Mouse (Mus musculus) G1E (cell line): Measurements from ENCODE around the gene Cdkn2c. TPM values are rescaled to one million over a fixed set of nuclear protein-coding genes. Genes with fewer than 3 reads are reported as not detected.

Source experiments
- ATAC-seq: 2 replicates; pipeline ENCODE4 v1.8.0; 2016; ENCODE audit warnings: mild to moderate bottlenecking; ENCODE audit not compliant: insufficient number of reproducible peaks, poor library complexity, low FRiP score, severe bottlenecking; ENCODE audit errors: extremely low read depth
- DNase-seq: peaks from one replicate; pipeline ENCODE4 v3.0.0; 2012; ENCODE audit warnings: low spot score
- H3K27me3 ChIP-seq: 2 replicates; pipeline ENCODE4 v1.6.1; 2012; ENCODE audit warnings: mild to moderate bottlenecking, low read length, inconsistent platforms; ENCODE audit not compliant: insufficient read depth
- H3K36me3 ChIP-seq: replicated peaks from 2 replicates; pipeline ENCODE3; 2012; ENCODE audit warnings: mild to moderate bottlenecking, inconsistent platforms
- H3K4me1 ChIP-seq: 2 replicates; pipeline ENCODE4 v1.6.1; 2012; ENCODE audit warnings: low read depth, low read length, inconsistent platforms, mixed read lengths; ENCODE audit not compliant: insufficient read depth
- H3K4me3 ChIP-seq: 2 replicates; pipeline ENCODE4 v1.5.1; 2012; ENCODE audit warnings: low read depth, mild to moderate bottlenecking, inconsistent platforms, low read length, moderate library complexity, mixed read lengths
- H3K9me3 ChIP-seq: replicated peaks from 2 replicates; pipeline ENCODE4 v1.6.1; 2012; ENCODE audit warnings: inconsistent platforms
- CTCF ChIP-seq: IDR thresholded peaks from 2 replicates; pipeline ENCODE4 v1.5.1; 2012; ENCODE audit warnings: low read depth, low read length, inconsistent platforms, mixed read lengths
- GATA1 ChIP-seq: IDR thresholded peaks from 2 replicates; pipeline ENCODE4 v1.6.1; 2012; ENCODE audit warnings: borderline replicate concordance, low read length, inconsistent platforms, mixed read lengths
- GATA2 ChIP-seq: IDR thresholded peaks from 2 replicates; pipeline ENCODE4 v1.6.1; 2012; ENCODE audit warnings: low read depth, low read length, inconsistent platforms, borderline replicate concordance
- POLR2AphosphoS5 ChIP-seq: IDR thresholded peaks from 2 replicates; pipeline ENCODE4 v1.6.1; 2012; ENCODE audit warnings: low read depth, low read length, inconsistent platforms; ENCODE audit not compliant: insufficient replicate concordance
- TAL1 ChIP-seq: conservative IDR thresholded peaks from 2 replicates; pipeline ENCODE4 v1.6.1; 2012; ENCODE audit warnings: low read depth, low read length, inconsistent platforms, mixed read lengths
- polyA plus RNA-seq: library from polyadenylated mRNA; stranded (reverse); fragments of >175 nt; gene quantifications from 2 replicates; pipeline ENCODE4 v1.2.3, GENCODE M21; 2012
- total RNA-seq, 2 experiments: library from RNA; stranded (forward) in 1 of 2; stranded (reverse) in 1 of 2; fragments of 200-1000 nt in 1 of 2; fragments of >200 nt in 1 of 2; fragmentation: Nextera tagmentation in 1 of 2; gene quantifications; 2 replicates each; pipeline ENCODE4 v1.2.3; 2014 to 2017

Cdkn2c gene
- total and polyA plus RNA-seq, 3 experiments, result 38.8 to 86.7 (median 53.6) TPM

DNA sequence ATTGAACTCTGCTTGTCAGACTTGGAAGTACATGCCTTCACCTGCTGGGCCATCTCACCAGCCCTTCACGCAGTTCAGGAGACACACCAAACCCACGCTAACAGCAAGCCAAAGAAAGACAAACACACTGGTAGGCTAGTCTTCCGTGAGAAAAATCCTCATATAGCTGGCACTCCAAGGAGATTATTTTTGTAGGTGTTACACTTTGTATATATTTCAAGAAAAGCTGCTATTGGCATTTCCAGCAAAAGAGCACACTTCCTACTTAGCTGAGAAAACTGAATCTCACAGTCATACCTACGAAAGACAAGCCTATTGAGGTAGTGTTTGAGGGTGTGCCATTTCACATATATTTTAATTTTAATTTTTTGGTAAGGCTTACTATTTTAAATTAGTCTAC, 36.0 kb downstream of the Cdkn2c start:
- Histone ChIP-seq H3K9me3 (no peaks in the 10 kb centered on the region), H3K36me3 (no peaks in the 10 kb centered on the region), H3K4me1 (no peaks in the 10 kb centered on the region), H3K4me3 (no peak overlapping the region), H3K27me3 (peaks cover 15% of the 10 kb centered on the region)
- TF ChIP-seq POLR2AphosphoS5, result no peak
- no peak for TF ChIP-seq TAL1
- no peak for TF ChIP-seq CTCF
- TF ChIP-seq GATA1, result no peak
- TF ChIP-seq GATA2, result no peak
- no peak for ATAC-seq
- DNase-seq, result no peak

GRCm38 (mm10) chr4:109630215-109630614, 36.8 kb downstream of the Cdkn2c start:
- Histone ChIP-seq H3K4me1 (no peaks in the 10 kb centered on the region), H3K27me3 (peaks cover 12% of the 10 kb centered on the region; the same call in 1 of the 2 replicates), H3K36me3 (no peaks in the 10 kb centered on the region), H3K9me3 (no peaks in the 10 kb centered on the region), H3K4me3 (no peak overlapping the region)
- TF ChIP-seq GATA1, result no peak
- no peak for TF ChIP-seq POLR2AphosphoS5
- no peak for TF ChIP-seq TAL1
- no peak for TF ChIP-seq GATA2
- TF ChIP-seq CTCF, result no peak
- DNase-seq (no peak), ATAC-seq (no peak)

GRCm38 (mm10) chr4:109612596-109612995, 54.4 kb downstream of the Cdkn2c start:
- ATAC-seq (no peak), DNase-seq (no peak)
- Histone ChIP-seq H3K36me3 (no peaks in the 10 kb centered on the region), H3K27me3 (peaks cover 20% of the 10 kb centered on the region), H3K9me3 (no peaks in the 10 kb centered on the region), H3K4me1 (no peaks in the 10 kb centered on the region), H3K4me3 (no peak overlapping the region)
- TF ChIP-seq GATA2 (no peak), GATA1 (no peak), CTCF (no peak), POLR2AphosphoS5 (no peak), TAL1 (no peak)

Other genes starting within 250 kb of the Cdkn2c start
- gene Rnf11, start 182.5 kb downstream of the Cdkn2c start, total RNA-seq (2014; fragmentation: Nextera tagmentation), result 41.8 and 44.4 TPM in 2 replicates
- gene Rnf11, start 182.5 kb downstream of the Cdkn2c start, total RNA-seq (2017), result 36.0 and 44.9 TPM in 2 replicates
- gene Rnf11, start 182.5 kb downstream of the Cdkn2c start, polyA plus RNA-seq, result 14.0 and 14.9 TPM in 2 replicates
- gene 4930522H14Rik, start 135.9 kb downstream of the Cdkn2c start, total RNA-seq (2014; fragmentation: Nextera tagmentation), result not detected in 2 replicates
- 0.82 TPM in 1 of 2 replicates, not detected in the other for gene 4930522H14Rik, start 135.9 kb downstream of the Cdkn2c start, total RNA-seq (2017)
- not detected in 2 replicates for gene 4930522H14Rik, start 135.9 kb downstream of the Cdkn2c start, polyA plus RNA-seq
- gene Faf1, start 9.4 kb upstream of the Cdkn2c start, total RNA-seq (2014; fragmentation: Nextera tagmentation), result 66.9 and 71.9 TPM in 2 replicates
- gene Faf1, start 9.4 kb upstream of the Cdkn2c start, total RNA-seq (2017), result 65.0 and 65.8 TPM in 2 replicates
- 7.1 and 9.5 TPM in 2 replicates for gene Faf1, start 9.4 kb upstream of the Cdkn2c start, polyA plus RNA-seq